Mouse (Mus musculus) erythroblast, adult 5-6 weeks (primary cell): Measurements from ENCODE around the gene Xcr1. TPM values are rescaled to one million over a fixed set of nuclear protein-coding genes. Genes with fewer than 3 reads are reported as not detected.

Source experiments
- ATAC-seq: replicated peaks from 2 replicates; pipeline ENCODE4 v1.8.0; 2016; ENCODE audit warnings: moderate number of reproducible peaks, mild to moderate bottlenecking, moderate TSS enrichment, inconsistent platforms; ENCODE audit not compliant: poor library complexity, low FRiP score, severe bottlenecking
- total RNA-seq, 2 experiments: library from RNA; stranded (forward) in 1 of 2; stranded (reverse) in 1 of 2; fragments of 150-400 nt in 1 of 2; fragments of 200-764, 138-1000 nt in 1 of 2; gene quantifications; 2 replicates each; pipeline versions ENCODE4 v1.2.3 to v1.2.4; 2015 to 2017; ENCODE audit warnings: low replicate concordance in 2 of 2

The Xcr1 gene
- total RNA-seq (2015; ENCODE audit: low replicate concordance) = not detected in 2 replicates
- 0.70 TPM in 1 of 2 replicates, not detected in the other for total RNA-seq (2017; ENCODE audit: low replicate concordance)

DNA sequence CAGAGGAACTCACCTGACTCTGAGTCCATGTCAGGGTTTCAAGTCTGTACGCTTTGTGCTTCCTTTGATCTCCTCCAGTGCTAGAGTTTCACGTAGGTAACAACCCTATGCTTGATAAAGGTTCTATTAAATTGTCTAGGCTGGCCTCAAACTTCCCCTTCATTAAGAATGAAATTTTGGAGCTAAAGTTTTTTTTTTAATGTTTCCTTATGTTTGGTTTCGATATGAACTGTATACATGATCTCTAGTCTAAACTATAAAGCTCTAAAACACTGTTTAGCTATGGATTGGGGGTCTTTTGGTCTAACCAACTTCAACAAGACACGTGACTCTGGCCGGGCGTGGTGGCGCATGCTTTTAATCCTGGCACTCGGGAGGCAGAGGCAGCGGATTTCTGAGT is at the start of gene Xcr1:
Xcr1 (minus strand) TSS at position 101 of the 400 bp plus-strand sequence.
- ATAC-seq = no peak

- no peak for ATAC-seq
Observed at GRCm38 (mm10) chr9:123872049-123872448, 10.2 kb upstream of the Xcr1 start.

DNA sequence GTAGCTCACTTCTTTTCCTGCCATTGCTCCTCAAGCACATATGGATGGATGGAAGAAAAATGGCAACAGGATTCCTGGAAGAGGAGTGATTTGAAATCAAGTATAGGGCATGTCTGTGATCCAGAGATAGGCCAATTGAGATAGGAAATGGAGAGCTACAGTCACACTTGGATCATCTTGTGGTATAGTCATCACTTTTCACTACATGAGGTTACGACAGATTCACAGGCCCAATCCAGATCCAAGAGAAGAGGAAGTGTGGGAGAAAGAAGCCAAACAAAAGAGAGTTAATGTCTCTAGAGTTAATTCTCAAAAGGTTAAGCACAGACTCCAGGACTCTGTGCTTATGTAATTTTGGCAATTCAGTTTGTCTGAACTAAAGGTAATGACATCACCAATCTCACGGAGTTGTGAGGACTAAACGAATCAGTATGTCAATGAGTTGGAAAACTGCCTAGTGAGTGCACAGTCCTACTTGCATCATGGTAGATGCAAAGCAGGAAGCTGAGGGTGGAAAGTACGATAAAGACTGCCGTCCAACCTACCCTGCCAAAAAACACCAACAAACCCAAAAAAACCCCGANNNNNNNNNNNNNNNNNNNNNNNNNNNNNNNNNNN is 7.4 kb upstream of the Xcr1 start:
- ATAC-seq = no peak

DNA sequence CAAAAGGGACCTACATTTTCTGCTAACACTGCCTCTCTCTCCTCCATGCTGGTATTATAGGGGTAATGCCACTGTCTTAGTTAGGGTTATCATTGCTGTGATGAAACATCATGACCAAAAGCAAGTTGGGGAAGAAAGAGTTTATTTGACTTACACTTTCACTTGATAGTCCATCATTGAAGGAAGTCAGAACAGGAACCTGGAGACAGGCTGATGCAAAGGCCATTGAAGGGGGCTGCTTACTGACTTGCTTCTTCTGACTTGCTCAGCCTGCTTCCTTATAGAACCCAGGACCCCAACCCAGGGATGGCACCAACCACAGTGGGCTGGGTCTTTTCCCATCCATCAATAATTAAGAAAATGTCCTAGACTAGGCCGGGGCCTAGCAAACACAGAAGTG is 1.8 kb upstream of the Xcr1 start:
- ATAC-seq = no peak

DNA sequence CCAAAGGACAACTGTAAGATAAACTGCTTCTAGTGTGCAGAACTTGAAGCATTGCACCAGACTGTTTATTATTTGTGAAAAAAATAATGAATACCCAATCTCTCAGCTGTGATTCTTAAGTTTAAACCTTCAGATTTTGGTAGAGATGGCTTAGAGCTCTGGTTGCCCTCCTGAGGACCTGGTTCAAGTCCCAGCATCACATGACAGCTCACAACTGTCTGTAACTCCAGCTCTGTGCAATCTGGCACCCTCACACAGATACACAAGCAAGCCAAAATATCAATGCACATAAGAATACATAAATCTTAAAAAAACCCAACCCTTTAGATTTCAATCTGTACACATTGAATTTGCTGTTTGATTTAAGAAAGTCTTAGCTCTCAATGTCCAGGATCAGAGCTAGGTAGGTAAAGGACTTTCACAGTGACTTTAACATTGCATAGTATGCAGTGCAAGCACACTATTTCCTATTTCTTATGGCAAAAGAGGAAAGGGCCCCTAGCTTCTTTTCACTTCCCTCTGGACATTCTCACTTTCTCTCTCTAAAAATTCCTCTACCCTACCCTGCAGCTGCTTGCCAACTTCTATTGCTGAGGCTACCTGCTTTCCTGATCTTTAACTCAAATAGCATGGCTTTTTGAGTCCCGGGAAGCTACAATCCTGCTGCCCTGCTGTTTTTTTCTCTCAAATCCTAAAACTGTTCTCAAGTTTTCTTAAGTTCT is 1.2 kb upstream of the Xcr1 start:
- no peak for ATAC-seq

- ATAC-seq = no peak
Observed at GRCm38 (mm10) chr9:123856836-123857235, 5.0 kb downstream of the Xcr1 start.

- 0 out of 2 replicates have a peak, but pooled peaks have one; percentile 13 for ATAC-seq
Observed at GRCm38 (mm10) chr9:123852449-123853390, 9.1 kb downstream of the Xcr1 start.

- peak; percentile 92 for ATAC-seq
Observed at GRCm38 (mm10) chr9:123851713-123852448, 9.9 kb downstream of the Xcr1 start, which contains the start of gene Fyco1. TSS of gene Fyco1 (minus strand) at chr9:123851899.

- peak; percentile 71 for ATAC-seq
Observed at GRCm38 (mm10) chr9:123851062-123851712, 10.6 kb downstream of the Xcr1 start.

DNA sequence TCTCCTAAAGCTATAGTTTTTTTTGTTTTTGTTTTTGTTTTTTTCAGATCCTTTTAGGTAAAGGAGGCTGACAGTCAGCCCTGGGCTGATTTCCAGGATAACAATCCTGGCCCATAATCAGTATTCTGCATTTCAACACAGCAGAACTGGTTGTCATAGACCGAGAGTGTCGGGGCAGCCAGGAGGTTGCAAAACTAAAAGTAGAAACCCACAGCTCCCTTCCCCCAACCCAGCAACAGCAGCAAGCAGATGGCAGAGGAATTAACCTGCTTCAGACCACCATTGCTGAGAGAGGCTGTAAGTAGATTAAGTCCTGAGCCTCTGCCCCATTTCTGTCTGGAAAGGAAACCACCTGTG is 11.1 kb downstream of the Xcr1 start:
- ATAC-seq = peak; percentile 9

GRCm38 (mm10) chr9:123849976-123850695 is 11.7 kb downstream of the Xcr1 start:
- ATAC-seq = no peak

GRCm38 (mm10) chr9:123846490-123846889 is 15.3 kb downstream of the Xcr1 start:
- no peak for ATAC-seq

- ATAC-seq = peak; percentile 83
Observed at GRCm38 (mm10) chr9:123845120-123845519, 16.7 kb downstream of the Xcr1 start.

- ATAC-seq = no peak
Observed at GRCm38 (mm10) chr9:123844468-123844867, 17.4 kb downstream of the Xcr1 start.

DNA sequence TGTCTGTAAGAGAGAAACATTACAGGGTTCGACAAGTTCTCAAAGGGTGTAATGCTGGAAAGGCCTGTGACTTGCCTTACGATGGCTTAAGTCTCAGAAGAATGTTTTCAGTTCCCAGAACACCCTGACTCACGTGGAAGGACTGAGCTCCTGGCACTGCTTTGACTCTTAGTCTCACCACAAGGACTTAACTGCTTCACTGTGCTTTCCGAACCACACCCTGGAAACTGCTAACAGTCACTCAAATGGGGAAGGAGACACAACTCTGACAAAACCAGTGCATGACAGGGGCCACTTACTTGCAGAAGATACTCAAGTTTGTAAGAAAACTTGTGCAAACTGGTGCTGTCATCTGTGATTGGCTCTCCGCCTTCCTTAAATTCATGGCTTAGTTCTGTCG is 21.6 kb downstream of the Xcr1 start:
- no peak for ATAC-seq

- ATAC-seq = no peak
Observed at GRCm38 (mm10) chr9:123835851-123836250, 26.0 kb downstream of the Xcr1 start.

DNA sequence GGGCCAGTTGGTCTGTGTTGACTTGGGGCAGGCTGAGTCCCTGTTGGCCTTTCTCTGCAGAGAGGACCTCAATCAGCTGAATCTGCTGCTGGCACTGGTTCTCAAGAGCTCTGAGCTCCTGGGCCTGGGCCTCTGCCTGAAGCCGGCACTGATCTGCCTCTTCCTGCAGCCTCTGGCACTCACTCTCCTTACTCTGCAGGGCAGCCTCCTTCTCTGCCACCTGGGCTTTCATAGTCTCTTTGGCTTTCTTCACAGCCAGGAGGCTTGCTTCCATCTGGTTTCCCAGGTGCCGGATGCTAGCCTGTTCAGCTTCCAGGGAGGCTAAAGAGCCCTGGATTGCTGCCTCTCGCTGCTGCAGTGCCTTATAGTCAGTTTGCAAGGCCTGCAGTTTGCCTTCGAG is 32.9 kb downstream of the Xcr1 start:
- ATAC-seq = no peak

- ATAC-seq = no peak
Observed at GRCm38 (mm10) chr9:123826631-123827030, 35.2 kb downstream of the Xcr1 start.
